Mouse (Mus musculus) embryonic facial prominence, embryonic 14.5 days (tissue): ENCODE results near the gene Gpam. TPM values are rescaled to one million over a fixed set of nuclear protein-coding genes. Genes with fewer than 3 reads are reported as not detected.

Source experiments
- ATAC-seq: fragments of 200-750 bp; cut with Nextera tagmentation; 2 replicates; pipeline ENCODE4 v1.8.0; 2017; ENCODE audit warnings: low read depth, moderate number of reproducible peaks, moderate TSS enrichment
- DNase-seq: peaks from one replicate; pipeline ENCODE4 v3.0.0-alpha.2; 2015; ENCODE audit warnings: low spot score
- H3K27ac ChIP-seq: fragments of 300-500 bp; sonication (generic); replicated peaks from 2 replicates; pipeline ENCODE4 v1.5.1; 2014; ENCODE audit warnings: low read depth, mild to moderate bottlenecking, low read length, moderate library complexity
- H3K27me3 ChIP-seq: fragments of 300-500 bp; sonication (generic); replicated peaks from 2 replicates; pipeline ENCODE4 v1.6.1; 2014; ENCODE audit warnings: low read length; ENCODE audit not compliant: control insufficient read depth, insufficient read depth
- H3K36me3 ChIP-seq: fragments of 300-500 bp; sonication (generic); 2 replicates; pipeline ENCODE4 v1.6.1; 2014; ENCODE audit warnings: low read length, mixed read lengths; ENCODE audit not compliant: control insufficient read depth, insufficient read depth
- H3K4me1 ChIP-seq: fragments of 300-500 bp; sonication (generic); 2 replicates; pipeline ENCODE4 v1.6.1; 2014; ENCODE audit warnings: antibody characterized with exemption, low read length; ENCODE audit not compliant: control insufficient read depth, insufficient read depth
- H3K4me2 ChIP-seq: fragments of 300-500 bp; sonication (generic); 2 replicates; pipeline ENCODE4 v1.6.1; 2014; ENCODE audit warnings: low read depth, mild to moderate bottlenecking, low read length, moderate library complexity, mixed read lengths
- H3K4me3 ChIP-seq: fragments of 300-500 bp; sonication (generic); 2 replicates; pipeline ENCODE4 v1.5.1; 2014; ENCODE audit warnings: low read depth, mild to moderate bottlenecking, low read length
- H3K9ac ChIP-seq: fragments of 300-500 bp; sonication (generic); 2 replicates; pipeline ENCODE4 v1.6.1; 2014; ENCODE audit warnings: low read depth, mild to moderate bottlenecking, low read length, moderate library complexity, mixed read lengths
- H3K9me3 ChIP-seq: fragments of 300-500 bp; sonication (generic); 2 replicates; pipeline ENCODE4 v1.6.1; 2016; ENCODE audit warnings: low read length; ENCODE audit not compliant: control insufficient read depth
- WGBS: fragments of 180-500 bp; shearing (Covaris S2); extraction: QIAGEN DNeasy Blood & Tissue Kit; methylation state at CpG from one replicate; pipeline ENCODE4 v1.1.7; 2014; 5-methylcytosine and 5-hydroxymethylcytosine counted together
- polyA plus RNA-seq: library from polyadenylated mRNA; unstranded; fragments of >200 nt; fragmentation: Nextera tagmentation; extraction: Ambion mirVana; gene quantifications from 2 replicates; pipeline ENCODE4 v1.2.1, GENCODE M21; 2014

Gene Gpam
- polyA plus RNA-seq, 1 experiment from 2014 or later, result 15.4 TPM

DNA sequence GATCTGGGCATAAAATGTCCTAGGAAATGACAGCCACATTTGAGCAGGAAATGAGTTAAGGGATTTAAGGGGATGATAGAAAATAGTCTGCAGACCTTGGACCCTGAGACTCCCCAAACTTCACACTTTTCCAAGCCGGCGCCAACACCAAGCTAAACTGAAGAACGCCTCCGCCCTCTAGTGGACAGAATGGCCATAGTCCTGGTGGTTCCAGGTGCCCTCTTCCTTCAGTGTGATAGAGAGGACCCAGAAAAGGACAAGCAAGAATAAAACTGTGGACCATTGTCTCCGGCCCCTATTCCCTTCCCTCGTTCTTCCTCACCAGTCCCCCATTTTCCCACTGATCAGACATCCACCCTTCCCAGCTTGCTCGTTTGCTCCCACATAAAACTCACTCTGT, 66.1 kb downstream of the Gpam start:
- peak; percentile 58 for ATAC-seq
- no peaks in the 10 kb centered on the region for H3K27me3 ChIP-seq
- H3K36me3 ChIP-seq, result peaks cover 2% of the 10 kb centered on the region; the same call in 1 of the 2 replicates
- peak overlapping the region; percentile 60 for H3K4me2 ChIP-seq
- H3K4me1 ChIP-seq, result peaks cover 6% of the 10 kb centered on the region; the same call in 1 of the 2 replicates
- DNase-seq, result peak; percentile 78
- peaks cover 15% of the 10 kb centered on the region; the same call in 1 of the 2 replicates for H3K9me3 ChIP-seq
- WGBS, result 5% methylated on average over 7 of the region's 7 CpGs
- H3K9ac ChIP-seq, result peak overlapping the region; percentile 8; the same call in 1 of the 2 replicates
- no peak overlapping the region for H3K27ac ChIP-seq
- H3K4me3 ChIP-seq, result peak overlapping the region; percentile 23

- no peak overlapping the region for H3K27ac ChIP-seq
- H3K36me3 ChIP-seq, result no peaks in the 10 kb centered on the region
- H3K4me2 ChIP-seq, result no peak overlapping the region
- no peak for ATAC-seq
- peaks cover 15% of the 10 kb centered on the region; the same call in 1 of the 2 replicates for H3K9me3 ChIP-seq
- H3K9ac ChIP-seq, result no peak overlapping the region
- H3K27me3 ChIP-seq, result no peaks in the 10 kb centered on the region
- H3K4me3 ChIP-seq, result no peak overlapping the region
- peaks cover 6% of the 10 kb centered on the region; the same call in 1 of the 2 replicates for H3K4me1 ChIP-seq
- 61% methylated on average over 5 of the region's 5 CpGs for WGBS
- no peak for DNase-seq
Observed at GRCm38 (mm10) chr19:55057483-55057882, 69.6 kb downstream of the Gpam start.

DNA sequence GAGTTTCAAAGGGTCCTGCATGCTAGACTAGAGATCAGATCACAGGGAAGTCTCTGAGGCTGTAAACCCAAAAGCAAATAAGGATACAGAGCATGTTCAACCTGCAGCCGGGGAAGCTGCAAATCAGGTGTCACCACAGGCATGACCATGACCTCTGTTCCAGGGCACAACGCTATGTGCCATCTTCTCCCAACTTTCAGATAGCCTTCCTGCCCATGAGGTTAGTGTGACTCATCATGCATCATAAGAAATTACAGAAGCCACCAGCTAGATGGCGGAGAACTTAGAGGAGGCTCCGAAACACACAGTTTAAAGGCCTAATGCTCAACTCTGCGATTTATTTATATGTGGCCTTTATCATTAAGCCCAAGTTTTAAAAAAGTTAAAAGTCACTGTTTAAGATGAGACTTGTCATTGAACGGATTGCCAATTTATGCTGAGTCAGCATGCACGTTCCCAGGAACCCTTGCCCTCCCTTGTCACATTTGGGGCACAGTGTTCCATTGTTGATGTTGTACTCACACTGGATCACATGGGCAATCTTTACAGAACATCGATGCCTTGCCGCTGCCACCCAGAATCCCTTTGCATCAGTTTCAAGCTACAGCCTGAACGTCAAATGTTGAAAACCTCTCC, 71.3 kb downstream of the Gpam start:
- no peak overlapping the region for H3K27ac ChIP-seq
- H3K4me2 ChIP-seq, result no peak overlapping the region
- no peaks in the 10 kb centered on the region for H3K27me3 ChIP-seq
- no peak overlapping the region for H3K9ac ChIP-seq
- no peak for ATAC-seq
- no peak for DNase-seq
- peaks cover 15% of the 10 kb centered on the region; the same call in 1 of the 2 replicates for H3K9me3 ChIP-seq
- no peaks in the 10 kb centered on the region for H3K36me3 ChIP-seq
- 93% methylated on average over 10 of the region's 10 CpGs for WGBS
- no peaks in the 10 kb centered on the region for H3K4me1 ChIP-seq
- H3K4me3 ChIP-seq, result no peak overlapping the region

DNA sequence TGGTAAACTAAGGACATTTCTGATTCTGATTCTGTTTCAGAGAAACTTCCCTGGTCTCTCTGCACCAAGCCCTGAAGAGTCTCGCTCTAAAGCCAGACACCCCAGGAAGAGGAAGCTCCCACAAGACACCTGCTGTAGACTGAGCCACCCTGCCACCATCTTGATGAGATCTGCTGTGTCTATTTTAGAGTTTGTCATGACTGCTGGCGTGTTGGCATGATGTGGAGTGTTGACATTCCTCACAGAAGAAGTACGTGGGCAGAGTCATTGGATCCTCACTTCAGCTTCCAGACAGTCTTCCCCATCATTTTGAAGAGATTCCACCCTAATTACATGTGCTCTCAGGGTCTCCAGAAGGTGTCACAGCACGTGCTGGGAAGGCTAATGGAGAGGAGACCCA, 73.9 kb downstream of the Gpam start:
- Histone ChIP-seq H3K9me3 (peaks cover 1% of the 10 kb centered on the region; the same call in 1 of the 2 replicates), H3K4me1 (no peaks in the 10 kb centered on the region), H3K4me3 (no peak overlapping the region), H3K36me3 (no peaks in the 10 kb centered on the region), H3K27ac (no peak overlapping the region), H3K27me3 (no peaks in the 10 kb centered on the region), H3K9ac (no peak overlapping the region), H3K4me2 (no peak overlapping the region)
- 59% methylated on average over 4 of the region's 4 CpGs for WGBS
- DNase-seq, result no peak
- no peak for ATAC-seq

DNA sequence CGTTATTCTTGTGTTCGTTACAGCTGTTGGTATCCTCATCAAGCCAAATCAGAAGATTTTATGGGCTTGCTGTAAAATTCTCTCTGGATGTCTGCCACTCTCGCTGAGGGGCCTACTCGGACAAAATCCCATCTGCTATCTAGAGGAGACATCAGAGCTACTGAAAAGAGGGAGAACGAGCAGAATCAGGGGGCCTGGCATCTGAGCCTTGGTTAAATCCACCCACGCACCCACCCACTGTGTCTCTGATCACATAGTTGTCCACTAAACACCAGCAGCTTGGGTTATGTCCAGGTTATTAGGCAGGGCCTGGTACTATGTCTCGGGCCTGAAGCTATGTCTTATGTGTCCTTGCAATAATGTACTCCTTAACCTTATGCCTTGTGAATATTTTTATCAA, 89.6 kb downstream of the Gpam start:
- Histone ChIP-seq H3K4me1 (no peaks in the 10 kb centered on the region), H3K27me3 (no peaks in the 10 kb centered on the region), H3K36me3 (no peaks in the 10 kb centered on the region), H3K9ac (no peak overlapping the region), H3K4me2 (no peak overlapping the region), H3K27ac (no peak overlapping the region), H3K9me3 (no peaks in the 10 kb centered on the region), H3K4me3 (no peak overlapping the region)
- ATAC-seq (no peak), DNase-seq (no peak)
- WGBS, result 78% methylated on average over 7 of the region's 7 CpGs

GRCm38 (mm10) chr19:55018872-55019271, 108.2 kb downstream of the Gpam start:
- ATAC-seq, result no peak
- Histone ChIP-seq H3K27ac (no peak overlapping the region), H3K4me2 (no peak overlapping the region), H3K36me3 (no peaks in the 10 kb centered on the region), H3K9ac (no peak overlapping the region), H3K4me3 (no peak overlapping the region), H3K9me3 (peaks cover 7% of the 10 kb centered on the region; the same call in 1 of the 2 replicates), H3K27me3 (no peaks in the 10 kb centered on the region), H3K4me1 (no peaks in the 10 kb centered on the region)
- DNase-seq, result peak; percentile 6
- 58% methylated on average over 1 of the region's 1 CpGs for WGBS

Other genes with a start within 250 kb of the Gpam start
- 1.6 and 2.4 TPM in 2 replicates for gene Tectb, start 53.5 kb upstream of the Gpam start, polyA plus RNA-seq
- gene Gucy2g, start 114.0 kb upstream of the Gpam start, polyA plus RNA-seq, result 0.06 TPM in 1 of 2 replicates, not detected in the other
- gene Acsl5, start 124.7 kb upstream of the Gpam start, polyA plus RNA-seq, result 31.0 and 36.4 TPM in 2 replicates
- 73.2 and 82.9 TPM in 2 replicates for gene Zdhhc6, start 188.8 kb upstream of the Gpam start, polyA plus RNA-seq
- gene Vti1a, start 189.1 kb upstream of the Gpam start, polyA plus RNA-seq, result 17.0 and 21.7 TPM in 2 replicates